Mouse (Mus musculus) kidney, postnatal 0 days (tissue): ENCODE data around the gene Ube2q2. TPM values are rescaled to one million over a fixed set of nuclear protein-coding genes. Genes with fewer than 3 reads are reported as not detected.
"Not testable (repeated sequence)": the region's sequence is repeated elsewhere in the genome, so short reads cannot be mapped to it uniquely, and the experiment has no call there.

Experiments used
- ATAC-seq: fragments of 200-750 bp; cut with Nextera tagmentation; replicated peaks from 2 replicates; pipeline ENCODE4 v1.8.0; 2017; ENCODE audit warnings: low read depth, moderate number of reproducible peaks, moderate TSS enrichment, moderate library complexity; ENCODE audit not compliant: low FRiP score
- DNase-seq: peaks from one replicate; pipeline ENCODE4 v3.0.0-alpha.2; 2016; ENCODE audit warnings: low spot score
- H3K27ac ChIP-seq: fragments of 300-500 bp; sonication (generic); 2 replicates; pipeline ENCODE4 v1.5.1; 2014; ENCODE audit warnings: mild to moderate bottlenecking
- H3K27me3 ChIP-seq: fragments of 300-500 bp; sonication (generic); 2 replicates; pipeline ENCODE4 v1.6.1; 2014; ENCODE audit warnings: low read length, mixed read lengths; ENCODE audit not compliant: insufficient read depth
- H3K36me3 ChIP-seq: fragments of 300-500 bp; sonication (generic); 2 replicates; pipeline ENCODE4 v1.6.1; 2014; ENCODE audit warnings: low read length, mixed read lengths; ENCODE audit not compliant: insufficient read depth
- H3K4me1 ChIP-seq: fragments of 300-500 bp; sonication (generic); replicated peaks from 2 replicates; pipeline ENCODE4 v1.6.1; 2014; ENCODE audit warnings: antibody characterized with exemption, low read length, mixed read lengths; ENCODE audit not compliant: insufficient read depth
- H3K4me2 ChIP-seq: fragments of 300-500 bp; sonication (generic); 2 replicates; pipeline ENCODE4 v1.6.1; 2014; ENCODE audit warnings: mild to moderate bottlenecking, low read length, moderate library complexity, mixed read lengths
- H3K4me3 ChIP-seq: fragments of 300-500 bp; sonication (generic); replicated peaks from 2 replicates; pipeline ENCODE4 v1.5.1; 2014; ENCODE audit warnings: low read depth, low read length
- H3K9ac ChIP-seq: fragments of 300-500 bp; sonication (generic); 2 replicates; pipeline ENCODE4 v1.6.1; 2014; ENCODE audit warnings: low read depth, low read length
- H3K9me3 ChIP-seq: fragments of 300-500 bp; sonication (generic); replicated peaks from 2 replicates; pipeline ENCODE4 v1.6.1; 2016; ENCODE audit warnings: low read length, inconsistent platforms, mixed read lengths
- CTCF ChIP-seq: IDR thresholded peaks from 2 replicates; pipeline ENCODE4 v1.5.1; 2016; ENCODE audit warnings: antibody characterized with exemption, low read depth, mild to moderate bottlenecking, moderate library complexity
- WGBS: fragments of 180-500 bp; shearing (Covaris S2); extraction: QIAGEN DNeasy Blood & Tissue Kit; methylation state at CpG from one replicate; pipeline ENCODE4 v1.1.7; 2014; 5-methylcytosine and 5-hydroxymethylcytosine counted together
- polyA plus RNA-seq: library from polyadenylated mRNA; unstranded; fragments of >200 nt; fragmentation: Nextera tagmentation; extraction: Ambion mirVana; gene quantifications from 2 replicates; pipeline ENCODE4 v1.2.1, GENCODE M21; 2015

Ube2q2 gene
- polyA plus RNA-seq, 1 experiment from 2014 or later, result 29.7 TPM

DNA sequence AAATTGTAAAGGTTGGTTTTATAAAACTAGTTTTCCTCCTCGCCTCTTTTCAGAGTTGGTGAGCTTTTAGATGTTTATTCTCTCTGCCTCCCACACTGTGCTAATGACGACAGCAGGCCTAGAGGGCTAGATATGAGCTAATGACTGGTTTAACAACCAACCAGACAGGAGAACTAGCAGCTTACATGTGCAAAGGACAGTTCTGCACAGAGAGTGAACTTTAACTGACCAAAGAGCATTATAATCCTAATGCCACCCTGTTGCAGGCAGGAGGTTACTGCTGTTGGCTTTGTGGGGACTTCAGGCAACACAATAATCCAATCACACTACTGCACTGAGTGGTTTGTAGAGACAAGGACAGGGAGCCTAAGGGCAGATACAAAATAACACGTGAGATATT, 94.6 kb downstream of the Ube2q2 start:
- no peaks in the 10 kb centered on the region for H3K27me3 ChIP-seq
- no peak overlapping the region for H3K4me3 ChIP-seq
- no peaks in the 10 kb centered on the region for H3K36me3 ChIP-seq
- DNase-seq, result no peak
- H3K4me2 ChIP-seq, result no peak overlapping the region
- 66% methylated on average over 3 of the region's 3 CpGs for WGBS
- H3K4me1 ChIP-seq, result no peaks in the 10 kb centered on the region
- no peak overlapping the region for H3K27ac ChIP-seq
- no peak for TF ChIP-seq CTCF
- no peak for ATAC-seq
- no peak overlapping the region for H3K9ac ChIP-seq
- no peaks in the 10 kb centered on the region for H3K9me3 ChIP-seq

DNA sequence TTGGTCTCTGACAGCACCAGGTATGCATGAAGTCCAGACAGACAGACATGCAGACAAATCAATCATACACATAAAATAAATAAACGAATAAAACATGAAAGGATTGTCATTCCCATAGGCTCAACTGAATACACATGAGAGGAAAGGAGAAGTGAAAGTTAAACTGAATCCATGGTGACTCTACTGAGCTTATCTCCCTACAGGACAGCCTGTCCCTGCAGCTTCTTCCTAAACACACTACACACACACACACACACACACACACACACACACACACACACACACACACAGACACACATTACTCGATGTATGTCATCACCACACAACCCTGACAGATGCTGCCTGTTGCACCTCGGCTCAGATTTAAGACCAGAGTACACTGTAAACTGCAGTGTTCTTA, 95.4 kb downstream of the Ube2q2 start:
- H3K4me1 ChIP-seq, result no peaks in the 10 kb centered on the region
- no peak for ATAC-seq
- no peak overlapping the region for H3K9ac ChIP-seq
- no peak for TF ChIP-seq CTCF
- H3K36me3 ChIP-seq, result no peaks in the 10 kb centered on the region
- no peaks in the 10 kb centered on the region for H3K9me3 ChIP-seq
- no peak overlapping the region for H3K27ac ChIP-seq
- no peak overlapping the region for H3K4me3 ChIP-seq
- DNase-seq, result no peak
- no peak overlapping the region for H3K4me2 ChIP-seq
- WGBS, result 62% methylated on average over 3 of the region's 3 CpGs
- no peaks in the 10 kb centered on the region for H3K27me3 ChIP-seq

DNA sequence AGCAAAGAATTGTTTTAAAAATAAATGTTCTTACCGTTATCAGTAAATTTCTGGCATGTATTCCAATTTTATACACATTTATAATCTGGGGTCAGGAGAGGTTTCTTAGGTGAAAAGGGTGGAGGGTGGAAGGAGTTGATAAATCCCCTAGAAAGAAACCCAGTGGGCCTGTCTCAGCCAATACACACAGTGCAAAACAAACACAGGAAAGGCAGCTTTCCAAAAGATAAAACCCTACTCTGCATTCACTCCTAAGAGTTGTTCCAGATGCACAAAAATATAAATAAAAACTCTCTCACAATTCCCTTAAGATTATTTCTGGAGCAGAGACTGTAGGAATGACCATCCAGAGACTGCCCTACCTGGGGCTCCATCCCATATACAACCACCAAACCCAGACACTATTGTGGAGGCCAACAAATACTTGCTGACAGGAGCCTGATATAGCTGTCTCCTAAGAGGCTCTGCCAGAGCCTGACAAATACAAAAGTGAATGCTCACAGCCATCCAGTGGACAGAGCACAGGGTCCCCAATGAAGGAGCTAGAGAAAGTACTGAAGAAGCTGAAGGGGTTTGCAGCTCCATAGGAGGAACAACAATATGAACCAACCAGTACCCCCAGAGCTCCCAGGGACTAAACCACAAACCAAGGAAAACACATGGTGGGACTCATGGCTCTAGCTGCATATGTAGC, 96.5 kb downstream of the Ube2q2 start:
- not testable (repeated sequence) for H3K4me2 ChIP-seq, H3K4me3 ChIP-seq, H3K9me3 ChIP-seq, H3K27me3 ChIP-seq, ATAC-seq, H3K27ac ChIP-seq, H3K4me1 ChIP-seq, H3K36me3 ChIP-seq, H3K9ac ChIP-seq, DNase-seq
- WGBS, result 57% methylated on average over 1 of the region's 1 CpGs

DNA sequence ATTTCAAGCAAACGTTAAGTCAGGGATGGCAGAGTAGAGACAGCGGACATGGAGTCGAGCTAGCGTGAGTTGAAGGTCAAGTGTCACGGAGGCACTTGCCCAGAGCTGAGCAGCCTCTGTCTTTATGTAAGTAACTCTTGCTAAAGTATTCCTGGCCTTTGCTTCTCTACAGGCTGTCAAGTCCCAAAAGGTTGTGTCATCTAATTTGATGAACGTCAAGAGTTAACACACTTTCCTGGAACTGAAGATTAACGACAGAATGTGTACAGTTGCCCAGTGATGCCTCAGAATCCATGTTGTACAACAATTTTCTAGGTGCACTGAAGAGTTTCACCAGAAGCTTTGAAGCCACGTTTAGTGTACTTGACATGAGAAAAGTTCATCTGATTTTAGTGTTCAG, 97.8 kb downstream of the Ube2q2 start:
- DNase-seq (no peak), ATAC-seq (no peak)
- Histone ChIP-seq H3K27ac (no peak overlapping the region), H3K4me2 (no peak overlapping the region), H3K4me3 (no peak overlapping the region), H3K36me3 (no peaks in the 10 kb centered on the region), H3K4me1 (no peaks in the 10 kb centered on the region), H3K9ac (no peak overlapping the region), H3K27me3 (no peaks in the 10 kb centered on the region), H3K9me3 (no peaks in the 10 kb centered on the region)
- WGBS, result 37% methylated on average over 8 of the region's 8 CpGs
- TF ChIP-seq CTCF, result no peak

DNA sequence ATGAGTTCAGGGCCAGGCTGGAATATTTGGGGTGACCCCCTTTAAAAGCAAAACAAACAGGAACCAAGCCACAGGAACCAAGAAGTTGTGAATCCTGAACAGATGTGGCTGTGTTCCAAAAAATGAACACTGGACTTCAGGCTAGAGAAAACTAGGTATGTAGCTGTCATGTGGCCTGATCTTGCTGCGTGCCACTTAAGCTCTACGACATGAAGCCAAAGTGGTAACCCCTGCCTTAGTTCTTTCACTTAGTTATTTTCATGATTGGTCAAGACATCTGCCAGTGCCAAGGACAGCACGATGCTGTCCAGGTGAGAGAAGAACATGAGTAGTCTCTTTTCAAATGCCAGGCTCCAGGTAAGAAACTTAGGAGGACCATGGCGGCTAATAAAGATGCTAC, 98.3 kb downstream of the Ube2q2 start:
- TF ChIP-seq CTCF, result no peak
- Histone ChIP-seq H3K27me3 (no peaks in the 10 kb centered on the region), H3K9me3 (no peaks in the 10 kb centered on the region), H3K4me2 (no peak overlapping the region), H3K9ac (no peak overlapping the region), H3K36me3 (no peaks in the 10 kb centered on the region), H3K4me1 (no peaks in the 10 kb centered on the region), H3K4me3 (no peak overlapping the region), H3K27ac (no peak overlapping the region)
- DNase-seq (no peak), ATAC-seq (no peak)
- WGBS, result 90% methylated on average over 4 of the region's 4 CpGs

DNA sequence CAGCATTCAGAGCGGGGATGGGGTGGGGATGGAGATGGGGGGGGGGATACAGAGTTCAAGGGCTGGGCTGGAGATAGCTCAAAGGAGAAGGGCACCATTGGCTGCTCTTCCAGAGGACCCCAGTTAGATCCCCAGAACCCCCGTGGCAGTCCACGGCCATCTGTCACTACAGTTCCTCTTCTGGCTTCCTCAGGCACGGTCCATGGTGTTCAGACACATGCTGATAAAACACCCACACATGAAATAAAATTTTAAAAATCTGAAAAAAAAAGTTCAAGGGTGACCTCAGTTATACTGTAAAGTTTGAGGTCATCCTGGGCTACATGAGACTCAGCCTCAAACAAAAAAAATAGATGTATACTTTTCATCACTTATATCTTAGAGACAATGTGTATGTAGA, 99.8 kb downstream of the Ube2q2 start:
- no peak overlapping the region for H3K4me3 ChIP-seq
- no peaks in the 10 kb centered on the region for H3K4me1 ChIP-seq
- 83% methylated on average over 4 of the region's 4 CpGs for WGBS
- no peak overlapping the region for H3K9ac ChIP-seq
- TF ChIP-seq CTCF, result no peak
- H3K9me3 ChIP-seq, result no peaks in the 10 kb centered on the region
- no peaks in the 10 kb centered on the region for H3K36me3 ChIP-seq
- H3K27ac ChIP-seq, result no peak overlapping the region
- no peak for DNase-seq
- ATAC-seq, result no peak
- H3K4me2 ChIP-seq, result no peak overlapping the region
- H3K27me3 ChIP-seq, result no peaks in the 10 kb centered on the region
